13 mouse cellular contexts compared by ENCODE assay signal in genomic region chr14:20718443-20718842, GRCm38 (mm10). TPM values are rescaled to one million over a fixed set of nuclear protein-coding genes. Genes with fewer than 3 reads are reported as not detected.
DNase-seq lines count a peak whose midpoint lies in the region.
"Had no signal": no experiment of that assay in that cellular context is flagged by ENCODE, and none has a peak within 500 bp of the region (broad histone marks: within the 10 kb centered on the region; RNA-seq: fewer than 3 reads in every experiment).

No protein-coding gene starts in this region.

- intact Hi-C loops in heart, postnatal 10 days (cut with DNase I), result no loop called here

- DNase-seq in heart, adult 11 months, result peak; percentile 91
- DNase-seq in heart, postnatal 10 days, result no peak
- DNase-seq: adrenal gland, adult 2 months; adrenal gland, adult 8-10 months; adrenal gland, postnatal 10 days; adrenal gland, postnatal 14 days; adrenal gland, postnatal 25 days; adrenal gland, postnatal 36 days; B cell, adult 2 months; cerebellum, adult 11 months; cerebellum, adult 11-12 months; cerebellum, adult 18-20 months; cerebellum, adult 2 months had no signal

RNA-seq across cellular contexts. Expression of gene Zswim8, which starts 11.1 kb away (rescaled TPM):
- 10 to 100 TPM; 68.7 to 71.7 TPM for total RNA-seq in heart, postnatal 10 days (2021)

RNA-seq across cellular contexts. Expression of gene Chchd1, which starts 15.6 kb away (rescaled TPM):
- total RNA-seq in heart, postnatal 10 days (2021), result 10 to 100 TPM; 83.7 to 91.9 TPM

RNA-seq across cellular contexts. Expression of gene Ndst2, which starts 15.9 kb away (rescaled TPM):
- total RNA-seq in heart, postnatal 10 days (2021), result 10 to 100 TPM; 15.5 to 18.3 TPM

RNA-seq across cellular contexts. Expression of gene Fut11, which starts 23.7 kb away (rescaled TPM):
- total RNA-seq in heart, postnatal 10 days (2021), result 10 to 100 TPM; 11.1 to 11.6 TPM

RNA-seq across cellular contexts. Expression of gene Sec24c, which starts 44.3 kb away (rescaled TPM):
- 100 to 1,000 TPM; 103 to 105 TPM for total RNA-seq in heart, postnatal 10 days (2021)
